Mouse (Mus musculus) kidney, embryonic 14.5 days (tissue): ENCODE data around the gene Ubtf. TPM values are rescaled to one million over a fixed set of nuclear protein-coding genes. Genes with fewer than 3 reads are reported as not detected.

ENCODE experiments used
- ATAC-seq: fragments of 200-750 bp; cut with Nextera tagmentation; 2 replicates; pipeline ENCODE4 v1.8.0; 2017; ENCODE audit warnings: moderate number of reproducible peaks, mild to moderate bottlenecking, moderate TSS enrichment, moderate library complexity; ENCODE audit not compliant: low FRiP score, low TSS enrichment
- H3K27ac ChIP-seq: fragments of 300-500 bp; sonication (generic); 2 replicates; pipeline ENCODE4 v1.5.1; 2014; ENCODE audit warnings: low read depth, mild to moderate bottlenecking, low read length, moderate library complexity, mixed read lengths
- H3K27me3 ChIP-seq: fragments of 300-500 bp; sonication (generic); 2 replicates; pipeline ENCODE4 v1.6.1; 2014; ENCODE audit warnings: mild to moderate bottlenecking, low read length; ENCODE audit not compliant: control insufficient read depth, insufficient read depth
- H3K36me3 ChIP-seq: fragments of 300-500 bp; sonication (generic); 2 replicates; pipeline ENCODE4 v1.6.1; 2014; ENCODE audit warnings: low read length, mixed read lengths; ENCODE audit not compliant: control insufficient read depth, insufficient read depth
- H3K4me1 ChIP-seq: fragments of 300-500 bp; sonication (generic); 2 replicates; pipeline ENCODE4 v1.6.1; 2014; ENCODE audit warnings: low read length, mixed read lengths; ENCODE audit not compliant: control insufficient read depth, insufficient read depth
- H3K4me2 ChIP-seq: fragments of 300-500 bp; sonication (generic); replicated peaks from 2 replicates; pipeline ENCODE4 v1.6.1; 2014; ENCODE audit warnings: low read depth, mild to moderate bottlenecking, low read length
- H3K4me3 ChIP-seq: fragments of 300-500 bp; sonication (generic); 2 replicates; pipeline ENCODE4 v1.5.1; 2014; ENCODE audit warnings: mild to moderate bottlenecking, low read length
- H3K9ac ChIP-seq: fragments of 300-500 bp; sonication (generic); 2 replicates; pipeline ENCODE4 v1.6.1; 2014; ENCODE audit warnings: low read depth, mild to moderate bottlenecking, low read length, moderate library complexity
- H3K9me3 ChIP-seq: fragments of 300-500 bp; sonication (generic); 2 replicates; pipeline ENCODE4 v1.6.1; 2016; ENCODE audit warnings: low read length; ENCODE audit not compliant: control insufficient read depth
- WGBS: fragments of 180-500 bp; shearing (Covaris S2); extraction: QIAGEN DNeasy Blood & Tissue Kit; methylation state at CpG from one replicate; pipeline ENCODE4 v1.1.7; 2014; 5-methylcytosine and 5-hydroxymethylcytosine counted together
- polyA plus RNA-seq: library from polyadenylated mRNA; unstranded; fragments of >200 nt; fragmentation: Nextera tagmentation; extraction: Ambion mirVana; gene quantifications from 2 replicates; pipeline ENCODE4 v1.2.1, GENCODE M21; 2014

The Ubtf gene
- polyA plus RNA-seq, 1 experiment from 2014 or later, result 105 TPM

DNA sequence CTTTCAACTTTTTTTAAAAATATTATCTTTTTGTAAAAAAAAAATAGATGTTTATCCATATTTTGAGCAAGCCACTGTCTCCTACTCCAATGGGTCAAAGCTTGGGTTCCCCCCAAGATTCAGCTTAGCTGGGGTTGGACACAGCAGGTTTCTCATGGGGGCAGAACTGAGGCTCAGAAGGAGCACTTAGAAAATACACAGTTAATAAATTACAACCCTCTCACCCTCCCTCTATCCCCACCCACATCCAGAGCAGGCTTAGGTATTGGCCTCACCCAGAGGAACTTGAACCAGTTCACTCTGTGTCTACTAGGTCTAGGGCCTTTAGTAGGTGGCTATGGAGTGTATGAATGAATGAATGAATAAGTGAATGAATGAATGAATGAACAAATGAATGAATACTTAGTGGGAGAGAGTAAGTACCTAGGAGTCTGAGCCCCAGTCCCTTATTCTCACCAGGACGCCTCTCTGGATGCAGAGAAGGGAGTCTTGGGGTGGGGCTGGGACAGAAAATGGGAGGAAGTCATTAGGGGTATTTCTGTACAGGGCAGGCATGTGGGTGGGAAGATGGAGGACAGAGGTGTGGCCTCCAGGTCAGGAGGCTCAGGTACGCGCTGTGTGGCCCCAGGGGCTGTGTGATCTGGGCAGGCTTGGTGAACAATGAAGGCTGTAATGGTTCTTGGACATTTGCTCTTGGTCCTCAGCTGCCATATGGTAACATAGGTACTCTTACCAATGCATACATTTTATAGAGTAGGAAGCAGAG is 29.8 kb upstream of the Ubtf start:
- Histone ChIP-seq H3K36me3 (no peaks in the 10 kb centered on the region), H3K9ac (no peak overlapping the region), H3K4me2 (no peak overlapping the region), H3K4me1 (0 out of 2 replicates have a peak, but pooled peaks cover 6% of the 10 kb centered on the region), H3K27me3 (no peaks in the 10 kb centered on the region; the same call in 1 of the 2 replicates), H3K9me3 (no peaks in the 10 kb centered on the region), H3K27ac (no peak overlapping the region), H3K4me3 (no peak overlapping the region)
- no peak for ATAC-seq
- WGBS, result 93% methylated on average over 3 of the region's 3 CpGs

DNA sequence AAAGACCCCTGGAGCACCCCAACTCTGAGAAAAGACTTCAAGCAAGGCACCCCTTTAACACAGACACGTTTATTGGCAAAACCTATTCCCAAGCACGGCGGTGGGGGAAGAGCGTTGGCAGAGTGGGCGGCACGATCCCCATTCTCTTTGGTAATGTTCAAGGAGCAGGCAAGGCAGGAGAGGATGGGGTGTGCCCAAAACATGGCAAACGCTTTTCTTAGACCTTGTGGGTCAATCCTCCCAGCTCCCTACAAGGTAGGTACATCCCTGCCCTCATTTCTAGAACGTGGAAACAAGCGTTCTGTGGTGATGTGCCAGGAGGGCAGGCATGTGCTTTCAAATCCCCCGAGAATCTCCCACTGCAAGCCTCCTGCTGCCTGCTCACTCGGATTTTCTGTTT is 29.2 kb upstream of the Ubtf start:
- no peak overlapping the region for H3K4me3 ChIP-seq
- ATAC-seq, result no peak
- H3K4me2 ChIP-seq, result no peak overlapping the region
- no peaks in the 10 kb centered on the region; the same call in 1 of the 2 replicates for H3K27me3 ChIP-seq
- no peak overlapping the region for H3K9ac ChIP-seq
- H3K9me3 ChIP-seq, result no peaks in the 10 kb centered on the region
- no peak overlapping the region for H3K27ac ChIP-seq
- H3K36me3 ChIP-seq, result no peaks in the 10 kb centered on the region
- H3K4me1 ChIP-seq, result 0 out of 2 replicates have a peak, but pooled peaks cover 6% of the 10 kb centered on the region
- 80% methylated on average over 11 of the region's 11 CpGs for WGBS

DNA sequence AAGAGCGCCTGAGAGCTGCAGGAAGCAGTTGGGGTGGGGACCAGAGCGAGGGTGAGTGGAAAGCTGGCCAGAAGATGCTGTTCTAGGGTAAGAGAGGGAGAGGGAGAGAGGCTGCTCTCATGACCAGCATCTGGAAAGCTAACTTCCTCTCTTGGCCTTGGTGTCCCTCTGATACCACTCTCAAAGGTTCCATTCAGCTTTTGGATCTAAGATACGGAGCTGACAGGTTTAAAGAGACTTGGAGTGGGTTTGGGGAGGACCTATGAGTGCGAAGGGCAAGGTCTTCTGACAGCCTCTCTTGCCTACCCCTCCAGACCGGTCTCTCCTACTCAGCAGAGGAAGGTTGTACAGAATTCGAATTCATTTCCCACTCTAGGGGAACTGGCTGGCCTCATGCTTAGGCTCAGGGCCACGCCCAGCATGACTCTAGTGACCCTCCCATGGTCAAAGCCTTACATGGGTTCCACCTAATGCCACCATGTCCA is 28.6 kb upstream of the Ubtf start:
- Histone ChIP-seq H3K9ac (no peak overlapping the region), H3K4me3 (no peak overlapping the region), H3K9me3 (no peaks in the 10 kb centered on the region), H3K36me3 (no peaks in the 10 kb centered on the region), H3K4me2 (no peak overlapping the region), H3K27me3 (no peaks in the 10 kb centered on the region; the same call in 1 of the 2 replicates), H3K4me1 (0 out of 2 replicates have a peak, but pooled peaks cover 5% of the 10 kb centered on the region), H3K27ac (no peak overlapping the region)
- ATAC-seq, result no peak
- WGBS, result 93% methylated on average over 7 of the region's 7 CpGs

DNA sequence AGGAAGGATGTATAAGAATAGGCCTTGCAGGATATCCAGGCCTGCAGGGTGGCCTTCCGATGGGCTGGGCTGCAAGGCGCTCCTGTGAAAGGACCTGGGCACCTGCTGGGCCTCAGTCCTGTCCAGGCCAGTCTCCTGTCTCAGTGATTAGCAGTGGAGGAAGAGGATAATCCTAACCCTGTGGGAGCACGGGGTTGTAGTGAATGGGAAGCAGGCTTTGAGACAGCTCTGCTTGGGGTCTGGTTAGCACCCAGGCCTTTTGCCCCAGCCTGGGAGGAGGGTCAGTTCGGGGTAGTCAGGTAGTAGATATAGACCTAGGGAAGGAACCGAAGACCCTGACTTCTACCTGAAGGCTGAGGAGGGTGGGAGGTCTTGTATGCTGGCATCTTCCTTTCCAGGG is 28.1 kb upstream of the Ubtf start:
- WGBS, result 78% methylated on average over 5 of the region's 5 CpGs

DNA sequence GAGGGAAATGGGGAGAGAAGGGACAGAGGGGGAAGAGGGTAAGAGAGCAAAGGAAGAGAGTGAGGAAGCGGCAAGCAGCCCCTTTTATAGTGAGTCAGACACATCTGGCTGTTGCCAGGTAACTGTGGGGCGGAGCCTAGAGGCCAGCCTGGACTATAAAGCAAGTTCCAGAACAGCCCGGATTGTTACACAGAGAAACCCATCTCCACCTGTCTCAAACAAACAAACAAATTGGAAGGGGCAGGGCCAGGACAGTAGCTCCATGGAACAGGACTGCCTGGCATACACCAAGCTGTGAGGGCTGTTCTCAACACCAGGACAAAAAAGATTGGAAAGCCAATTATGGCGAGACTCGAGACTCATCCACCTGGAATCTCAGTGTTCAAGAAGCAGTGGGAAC is 27.4 kb upstream of the Ubtf start:
- Histone ChIP-seq H3K9me3 (no peaks in the 10 kb centered on the region), H3K4me2 (no peak overlapping the region), H3K36me3 (no peaks in the 10 kb centered on the region), H3K27ac (no peak overlapping the region), H3K4me1 (no peaks in the 10 kb centered on the region), H3K4me3 (no peak overlapping the region), H3K9ac (no peak overlapping the region), H3K27me3 (no peaks in the 10 kb centered on the region)
- WGBS, result 53% methylated on average over 5 of the region's 5 CpGs
- ATAC-seq, result no peak

More for the DNA sequence above, 28.1 kb upstream of the Ubtf start:
- 0 out of 2 replicates have a peak, but pooled peaks cover under 1% of the 10 kb centered on the region for H3K4me1 ChIP-seq
- ATAC-seq, result no peak
- no peak overlapping the region for H3K27ac ChIP-seq
- no peaks in the 10 kb centered on the region for H3K9me3 ChIP-seq
- H3K4me2 ChIP-seq, result no peak overlapping the region
- no peak overlapping the region for H3K9ac ChIP-seq
- no peaks in the 10 kb centered on the region for H3K36me3 ChIP-seq
- H3K4me3 ChIP-seq, result no peak overlapping the region
- no peaks in the 10 kb centered on the region; the same call in 1 of the 2 replicates for H3K27me3 ChIP-seq

DNA sequence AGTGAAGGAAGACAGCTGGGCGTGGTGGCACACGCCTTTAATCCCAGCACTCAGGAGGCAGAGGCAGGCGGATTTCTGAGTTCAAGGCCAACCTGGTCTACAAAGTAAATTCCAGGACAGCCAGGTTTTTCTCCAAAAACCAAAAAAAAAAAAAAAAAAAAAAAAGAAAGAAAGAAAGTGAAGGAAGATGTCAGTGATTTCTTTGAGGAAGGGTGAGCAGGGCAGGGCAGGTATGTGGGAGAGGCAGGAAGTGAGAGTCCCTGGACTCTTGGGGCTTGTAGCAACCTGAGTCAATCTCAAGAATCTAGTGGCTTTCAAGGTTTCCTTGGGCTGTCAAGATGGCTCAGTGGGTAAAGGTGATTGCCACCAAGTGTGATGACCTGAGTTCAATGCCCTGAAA is 24.9 kb upstream of the Ubtf start:
- Histone ChIP-seq H3K9me3 (no peaks in the 10 kb centered on the region), H3K4me3 (no peak overlapping the region), H3K4me2 (no peak overlapping the region), H3K36me3 (no peaks in the 10 kb centered on the region), H3K27ac (no peak overlapping the region), H3K27me3 (no peaks in the 10 kb centered on the region), H3K4me1 (no peaks in the 10 kb centered on the region), H3K9ac (no peak overlapping the region)
- WGBS, result 97% methylated on average over 3 of the region's 3 CpGs
- ATAC-seq, result no peak

DNA sequence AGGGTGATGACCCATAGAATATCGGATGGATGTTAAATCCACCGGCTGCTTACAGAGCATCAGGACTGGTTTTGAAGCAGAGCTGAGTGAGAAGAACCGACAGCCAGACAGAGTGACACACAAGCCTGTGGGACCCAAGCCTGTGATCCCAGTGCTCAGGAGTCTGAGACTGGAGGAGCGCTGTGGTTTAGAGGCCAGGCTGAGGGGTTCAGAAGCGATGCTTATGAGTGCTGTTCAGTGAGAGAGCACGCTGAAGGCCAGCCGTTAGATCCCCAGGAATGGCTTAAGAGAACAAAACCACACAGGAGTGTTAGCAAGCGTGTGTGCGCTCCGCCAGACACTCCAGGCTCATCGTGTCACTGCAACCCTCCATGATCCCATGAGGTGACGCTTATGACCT is 23.2 kb upstream of the Ubtf start:
- Histone ChIP-seq H3K27ac (no peak overlapping the region), H3K27me3 (no peaks in the 10 kb centered on the region), H3K9me3 (no peaks in the 10 kb centered on the region), H3K36me3 (no peaks in the 10 kb centered on the region), H3K4me2 (no peak overlapping the region), H3K4me3 (no peak overlapping the region), H3K4me1 (no peaks in the 10 kb centered on the region), H3K9ac (no peak overlapping the region)
- 47% methylated on average over 12 of the region's 12 CpGs for WGBS
- no peak for ATAC-seq

DNA sequence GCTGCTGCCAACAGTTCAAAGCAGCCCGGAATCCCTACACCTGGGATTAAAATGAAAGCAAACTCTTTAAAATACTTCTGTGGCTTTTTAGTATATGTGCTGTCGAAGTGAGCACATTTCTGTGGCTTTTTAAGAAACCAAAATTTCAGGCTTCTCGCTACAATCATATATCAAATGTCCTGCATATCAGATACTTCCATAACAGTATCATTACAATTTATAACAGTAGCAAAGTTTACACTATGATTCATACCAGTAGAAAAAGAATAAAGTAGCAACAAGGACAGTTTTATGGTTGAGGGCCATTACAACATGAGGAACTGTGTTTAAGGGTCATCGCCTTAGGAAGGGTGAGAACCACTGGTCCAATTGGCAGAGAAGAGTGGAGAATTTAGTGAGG is 21.6 kb upstream of the Ubtf start:
- Histone ChIP-seq H3K4me1 (no peaks in the 10 kb centered on the region), H3K9me3 (no peaks in the 10 kb centered on the region), H3K27ac (no peak overlapping the region), H3K4me3 (no peak overlapping the region), H3K4me2 (no peak overlapping the region), H3K9ac (no peak overlapping the region), H3K36me3 (no peaks in the 10 kb centered on the region), H3K27me3 (no peaks in the 10 kb centered on the region)
- 56% methylated on average over 4 of the region's 4 CpGs for WGBS
- ATAC-seq, result no peak

DNA sequence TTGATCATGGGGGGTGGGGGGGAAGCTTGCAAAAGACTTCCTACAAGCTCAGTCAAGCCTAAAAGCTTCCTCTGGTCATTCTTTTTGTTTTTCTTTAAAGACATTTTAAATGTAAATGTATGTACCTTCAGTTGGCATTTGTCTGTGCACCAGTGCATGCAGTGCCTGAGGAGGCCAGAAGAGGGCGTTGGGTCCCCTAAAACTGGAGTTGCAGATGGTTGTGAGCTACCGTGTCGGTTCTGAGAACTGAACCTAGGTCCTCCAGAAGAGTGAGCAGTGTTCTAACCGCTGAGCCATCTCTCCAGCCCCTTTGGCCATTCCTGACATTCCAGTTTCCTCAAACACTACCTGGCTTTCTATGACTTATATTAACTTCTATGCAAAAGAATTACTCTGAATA is 20.1 kb upstream of the Ubtf start:
- Histone ChIP-seq H3K4me2 (no peak overlapping the region), H3K4me3 (no peak overlapping the region), H3K27ac (no peak overlapping the region), H3K9me3 (no peaks in the 10 kb centered on the region), H3K27me3 (no peaks in the 10 kb centered on the region), H3K36me3 (no peaks in the 10 kb centered on the region), H3K4me1 (no peaks in the 10 kb centered on the region), H3K9ac (no peak overlapping the region)
- no peak for ATAC-seq
- 70% methylated on average over 4 of the region's 4 CpGs for WGBS
